8 mouse cellular contexts compared by ENCODE assay signal in the genomic region with DNA sequence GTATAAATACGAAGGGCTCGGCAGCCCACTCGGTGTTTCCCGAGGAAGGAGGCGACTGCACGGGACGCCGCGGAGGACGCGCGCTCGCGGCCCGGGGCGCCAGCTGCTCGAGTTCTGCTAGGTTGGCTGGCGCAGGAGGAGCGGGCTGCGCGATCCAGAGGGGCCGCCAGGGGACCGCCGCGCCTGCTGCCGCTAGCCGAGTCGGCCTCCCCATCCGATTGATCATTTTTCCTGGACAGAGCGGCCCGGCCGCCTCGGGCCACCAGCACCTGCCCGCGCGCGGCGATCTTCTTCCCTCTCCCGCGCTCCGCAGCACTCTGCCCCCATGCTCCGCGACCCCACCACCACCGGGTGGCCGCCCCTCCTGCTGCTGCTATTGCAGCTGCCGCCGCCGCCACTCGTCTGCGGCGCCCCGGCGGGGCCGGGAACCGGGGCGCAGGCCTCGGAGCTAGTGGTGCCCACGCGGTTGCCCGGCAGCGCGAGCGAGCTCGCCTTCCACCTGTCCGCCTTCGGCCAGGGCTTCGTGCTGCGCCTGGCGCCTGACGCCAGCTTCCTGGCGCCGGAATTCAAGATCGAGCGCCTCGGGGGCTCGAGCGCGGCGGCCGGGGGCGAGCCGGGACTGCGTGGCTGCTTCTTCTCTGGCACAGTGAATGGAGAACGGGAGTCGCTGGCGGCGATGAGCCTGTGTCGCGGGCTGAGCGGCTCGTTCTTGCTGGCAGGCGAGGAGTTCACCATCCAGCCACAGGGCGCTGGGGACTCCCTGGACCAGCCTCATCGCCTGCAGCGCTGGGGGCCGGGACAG. TPM values are rescaled to one million over a fixed set of nuclear protein-coding genes. Genes with fewer than 3 reads are reported as not detected.
DNase-seq lines count a peak whose midpoint lies in the region; ATAC-seq and TF ChIP-seq lines count a peak whose summit lies in the region.
"Had no signal": no experiment of that assay in that cellular context is flagged by ENCODE, and none has a peak within 500 bp of the region (broad histone marks: within the 10 kb centered on the region; RNA-seq: fewer than 3 reads in every experiment).

A gene (plus strand): TSS at position 51 of the 802 bp plus-strand sequence.

- 1% methylated on average over 96 of the region's 96 CpGs for WGBS in thymus, adult 2 months
- under 1% methylated on average over 79 of the region's 96 CpGs for whole genome bisulfite sequencing in embryonic facial prominence, embryonic 12.5 days
- under 1% methylated on average over 76 of the region's 96 CpGs for WGBS in heart, postnatal 0 days
- WGBS in midbrain, embryonic 12.5 days: under 1% methylated on average over 77 of the region's 96 CpGs

- H3K4me1 ChIP-seq in thymus, adult 2 months (replicated peaks; ENCODE audit: control insufficient read depth, insufficient read depth, low read length): no peaks in the 10 kb centered on the region
- H3K4me1 ChIP-seq in embryonic facial prominence, embryonic 12.5 days: 0 out of 2 replicates have a peak, but pooled peaks cover 13% of the 10 kb centered on the region
- peaks cover 5% of the 10 kb centered on the region for H3K4me1 ChIP-seq in heart, postnatal 0 days (ENCODE audit: control insufficient read depth, insufficient read depth)
- peaks cover 10% of the 10 kb centered on the region; the same call in 1 of the 2 replicates for H3K4me1 ChIP-seq in midbrain, embryonic 12.5 days

- H3K9me3 ChIP-seq in embryonic facial prominence, embryonic 12.5 days: no peaks in the 10 kb centered on the region
- no peaks in the 10 kb centered on the region for H3K9me3 ChIP-seq in heart, postnatal 0 days (replicated peaks; ENCODE audit: control insufficient read depth, low read length)
- H3K9me3 ChIP-seq in midbrain, embryonic 12.5 days: no peaks in the 10 kb centered on the region

- TF ChIP-seq EP300 in heart, postnatal 0 days (IDR thresholded peaks at IDR 0.05; ENCODE audit: low read depth): no peak

- TF ChIP-seq CTCF in thymus, adult 2 months (IDR thresholded peaks at IDR 0.05; ENCODE audit: borderline replicate concordance, control insufficient read depth, extremely low read depth, insufficient read depth, low read length, poor library complexity): no peak
- TF ChIP-seq CTCF in heart, postnatal 0 days (IDR thresholded peaks at IDR 0.05; ENCODE audit: low read depth): peak; percentile 31

- H3K27ac ChIP-seq in thymus, adult 2 months (ENCODE audit: control insufficient read depth, insufficient read depth, low read length): no peak within 1 kb of the TSS
- no peak within 1 kb of the TSS for H3K27ac ChIP-seq in embryonic facial prominence, embryonic 12.5 days
- H3K27ac ChIP-seq in heart, postnatal 0 days (ENCODE audit: low read depth): no peak within 1 kb of the TSS
- H3K27ac ChIP-seq in midbrain, embryonic 12.5 days (replicated peaks): no peak within 1 kb of the TSS

- no peak for TF ChIP-seq POLR2A in thymus, adult 2 months (IDR thresholded peaks at IDR 0.05; ENCODE audit: control insufficient read depth, extremely low read depth, insufficient read depth, low read length, poor library complexity)

- peak; percentile 9 for DNase-seq in thymus, postnatal 14 days
- DNase-seq in thymus, adult 2 months: no peak
- DNase-seq in heart, postnatal 0 days (ENCODE audit: low spot score): no peak
- peak; percentile 37 to 46 for DNase-seq in layer of hippocampus, postnatal 36 days
- peak; percentile 58 to 71 for DNase-seq in urinary bladder, postnatal 4 days (ENCODE audit: low spot score in 2 of 2)

- peak; percentile 78 for ATAC-seq in embryonic facial prominence, embryonic 12.5 days (ENCODE audit: insufficient number of reproducible peaks, insufficient read depth, low FRiP score, low TSS enrichment)
- peak; percentile 75 for ATAC-seq in heart, postnatal 0 days (ENCODE audit: insufficient read depth, low read depth)
- peak; percentile 89 for ATAC-seq in midbrain, embryonic 12.5 days (ENCODE audit: low FRiP score, low read depth)

- H3K27me3 ChIP-seq in thymus, adult 2 months (ENCODE audit: control insufficient read depth, insufficient read depth, low read length): peaks cover 9% of the 10 kb centered on the region
- H3K27me3 ChIP-seq in embryonic facial prominence, embryonic 12.5 days: peaks cover 63% of the 10 kb centered on the region
- H3K27me3 ChIP-seq in heart, postnatal 0 days (ENCODE audit: control insufficient read depth, insufficient read depth, low read length): peaks cover 31% of the 10 kb centered on the region
- H3K27me3 ChIP-seq in midbrain, embryonic 12.5 days: peaks cover 68% of the 10 kb centered on the region

- H3K4me2 ChIP-seq in embryonic facial prominence, embryonic 12.5 days (replicated peaks): peak within 1 kb of the TSS; percentile 100
- H3K4me2 ChIP-seq in heart, postnatal 0 days (ENCODE audit: low read depth, low read length): peak within 1 kb of the TSS; percentile 75
- peak within 1 kb of the TSS; percentile 96 for H3K4me2 ChIP-seq in midbrain, embryonic 12.5 days (replicated peaks)

- H3K4me3 ChIP-seq in thymus, adult 2 months (ENCODE audit: control insufficient read depth, insufficient read depth, low read length): no peak within 1 kb of the TSS
- peak within 1 kb of the TSS; percentile 59 for H3K4me3 ChIP-seq in embryonic facial prominence, embryonic 12.5 days
- peak within 1 kb of the TSS; percentile 57 for H3K4me3 ChIP-seq in heart, postnatal 0 days (ENCODE audit: low read depth, low read length)
- peak within 1 kb of the TSS; percentile 61 for H3K4me3 ChIP-seq in midbrain, embryonic 12.5 days
- H3K4me3 ChIP-seq: erythroblast, embryonic 14.5 days had no signal

- no peaks in the 10 kb centered on the region for H3K36me3 ChIP-seq in thymus, adult 2 months (ENCODE audit: control insufficient read depth, insufficient read depth, low read length)
- no peaks in the 10 kb centered on the region for H3K36me3 ChIP-seq in embryonic facial prominence, embryonic 12.5 days
- H3K36me3 ChIP-seq in heart, postnatal 0 days (replicated peaks; ENCODE audit: control insufficient read depth, insufficient read depth, low read length): no peaks in the 10 kb centered on the region
- no peaks in the 10 kb centered on the region for H3K36me3 ChIP-seq in midbrain, embryonic 12.5 days

- H3K9ac ChIP-seq in embryonic facial prominence, embryonic 12.5 days: peak within 1 kb of the TSS; percentile 57
- peak within 1 kb of the TSS; percentile 47 for H3K9ac ChIP-seq in heart, postnatal 0 days (replicated peaks; ENCODE audit: low read depth, low read length)
- H3K9ac ChIP-seq in midbrain, embryonic 12.5 days (replicated peaks): peak within 1 kb of the TSS; percentile 62

RNA-seq across cellular contexts. Expression of the gene that starts here (rescaled TPM):
- 0.52 and 0.57 TPM in 2 replicates for polyA plus RNA-seq in thymus, adult 2 months (2012; rRNA removed)
- 2.0 and 2.5 TPM in 2 replicates for polyA plus RNA-seq in embryonic facial prominence, embryonic 12.5 days (2016; fragmentation: Nextera tagmentation; extraction: Ambion mirVana)
- 15.6 and 24.3 TPM in 2 replicates for total RNA-seq in heart, postnatal 0 days (2014; rRNA removed; ENCODE audit: low replicate concordance)
- polyA plus RNA-seq in heart, postnatal 0 days (2015; fragmentation: Nextera tagmentation; extraction: Ambion mirVana): 9.2 and 11.6 TPM in 2 replicates
- total RNA-seq in layer of hippocampus, postnatal 36 days (2021): 1 to 10 TPM; 2.9 to 4.0 TPM
- 1.1 TPM in 2 replicates for polyA plus RNA-seq in midbrain, embryonic 12.5 days (2016; fragmentation: Nextera tagmentation; extraction: Ambion mirVana)
- polyA plus RNA-seq: erythroblast, embryonic 14.5 days had no signal

Comparison
In these comparisons a context has a peak if more than half of its experiments do, and no peak if none do; other contexts are left out.
1. DNase-seq: peak in thymus, postnatal 14 days (single experiment), layer of hippocampus, postnatal 36 days (2 of 2) and urinary bladder, postnatal 4 days (2 of 2); none in thymus, adult 2 months (single experiment) and heart, postnatal 0 days (single experiment).
2. Peak in every context shown above with its lines, with median percentiles within 50 percentile points of each other: ATAC-seq, H3K4me2 ChIP-seq and H3K9ac ChIP-seq.